Comparison of ENCODE assay signal across 8 mouse cellular contexts in the genomic region with DNA sequence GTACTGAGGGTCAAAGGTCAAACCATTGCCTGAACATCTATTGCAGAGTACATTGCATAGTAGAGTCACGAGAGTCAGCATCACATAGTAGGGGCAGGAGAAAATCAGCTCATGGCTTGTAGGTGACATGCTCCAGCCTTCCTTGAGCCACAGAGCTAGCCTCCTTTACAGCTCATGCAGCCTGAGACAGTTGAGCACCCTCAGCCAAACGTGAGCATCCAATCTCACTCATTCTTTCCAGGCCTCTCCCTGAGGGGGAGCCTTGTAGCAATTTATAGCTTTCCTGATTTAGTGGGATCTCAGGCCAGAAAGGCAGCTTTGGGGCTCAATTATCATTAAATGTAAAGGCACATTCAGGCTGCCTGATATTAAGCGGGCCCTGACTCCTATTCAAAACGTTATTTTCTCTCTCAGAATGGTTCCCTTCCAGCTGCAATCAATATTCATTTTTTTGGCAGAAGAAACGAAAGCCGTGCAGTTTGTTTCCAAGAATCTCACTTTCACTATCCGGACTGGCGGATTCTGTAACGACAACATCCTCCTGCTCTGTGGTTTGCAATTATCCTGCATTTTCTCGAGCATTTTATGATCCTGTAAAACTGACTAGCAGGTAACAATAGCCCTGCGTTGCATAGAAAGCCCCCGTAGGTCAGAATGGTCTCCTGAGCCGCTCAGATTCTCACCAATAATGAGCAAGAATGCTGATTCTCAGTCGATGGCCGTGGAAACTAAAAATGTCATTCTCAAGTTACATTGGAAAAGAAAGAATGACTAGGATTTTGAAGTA. TPM values are rescaled to one million over a fixed set of nuclear protein-coding genes. Genes with fewer than 3 reads are reported as not detected.
DNase-seq lines count a peak whose midpoint lies in the region; ATAC-seq and TF ChIP-seq lines count a peak whose summit lies in the region.

No protein-coding gene starts in this region.

- no peak for TF ChIP-seq POLR2A in kidney, adult 2 months (IDR thresholded peaks at IDR 0.05; ENCODE audit: low read depth, low read length)

- TF ChIP-seq EP300 in stomach, postnatal 0 days (optimal IDR thresholded peaks at IDR 0.05), result no peak

- WGBS in embryonic facial prominence, embryonic 11.5 days, result 52% methylated on average over 15 of the region's 15 CpGs
- WGBS in embryonic facial prominence, embryonic 10.5 days, result 70% methylated on average over 15 of the region's 15 CpGs
- 25% methylated on average over 15 of the region's 15 CpGs for WGBS in kidney, embryonic 16.5 days
- WGBS in kidney, adult 2 months, result 27% methylated on average over 15 of the region's 15 CpGs
- WGBS in stomach, postnatal 0 days, result 46% methylated on average over 15 of the region's 15 CpGs

- no peak overlapping the region for H3K4me2 ChIP-seq in embryonic facial prominence, embryonic 11.5 days (ENCODE audit: low read depth, low read length)
- peak overlapping the region; percentile 44 for H3K4me2 ChIP-seq in kidney, embryonic 16.5 days (replicated peaks; ENCODE audit: low read depth, low read length)
- peak overlapping the region; percentile 34 for H3K4me2 ChIP-seq in stomach, postnatal 0 days (replicated peaks; ENCODE audit: low read depth)

- no peaks in the 10 kb centered on the region for H3K36me3 ChIP-seq in embryonic facial prominence, embryonic 11.5 days (replicated peaks; ENCODE audit: control insufficient read depth, insufficient read depth, low read depth, low read length)
- no peaks in the 10 kb centered on the region for H3K36me3 ChIP-seq in embryonic facial prominence, embryonic 10.5 days (replicated peaks)
- no peaks in the 10 kb centered on the region for H3K36me3 ChIP-seq in kidney, embryonic 16.5 days (ENCODE audit: insufficient read depth, low read length)
- H3K36me3 ChIP-seq in kidney, adult 2 months (ENCODE audit: control insufficient read depth, insufficient read depth, low read length), result no peaks in the 10 kb centered on the region
- H3K36me3 ChIP-seq in stomach, postnatal 0 days (ENCODE audit: control insufficient read depth, insufficient read depth, low read length), result no peaks in the 10 kb centered on the region

- peak; percentile 7 for DNase-seq in embryonic facial prominence, embryonic 11.5 days (ENCODE audit: low spot score)
- no peak for DNase-seq in embryonic facial prominence, embryonic 10.5 days (ENCODE audit: low spot score)
- no peak for DNase-seq in kidney, adult 2 months
- peak; percentile 20 for DNase-seq in right cerebral cortex, adult 18-20 months
- DNase-seq in right cerebral cortex, postnatal 14 days, result no peak
- no peak for DNase-seq in stomach, postnatal 0 days (ENCODE audit: low spot score)
- no peak for DNase-seq in urinary bladder, adult 2 months (ENCODE audit: low spot score)

- H3K9me3 ChIP-seq in embryonic facial prominence, embryonic 11.5 days (replicated peaks; ENCODE audit: control insufficient read depth, low read length), result no peaks in the 10 kb centered on the region
- H3K9me3 ChIP-seq in embryonic facial prominence, embryonic 10.5 days, result no peaks in the 10 kb centered on the region
- H3K9me3 ChIP-seq in kidney, embryonic 16.5 days (ENCODE audit: low read length), result no peaks in the 10 kb centered on the region
- no peaks in the 10 kb centered on the region for H3K9me3 ChIP-seq in stomach, postnatal 0 days (ENCODE audit: control insufficient read depth, low read length)

- no peak for ATAC-seq in embryonic facial prominence, embryonic 11.5 days (replicated peaks; ENCODE audit: insufficient number of reproducible peaks, low FRiP score, low TSS enrichment, low read depth)
- ATAC-seq in kidney, embryonic 16.5 days (ENCODE audit: low FRiP score, low TSS enrichment), result peak; percentile 31; the same call in 1 of the 2 replicates
- ATAC-seq in stomach, postnatal 0 days (ENCODE audit: low FRiP score, low TSS enrichment), result no peak

- no peak overlapping the region for H3K9ac ChIP-seq in embryonic facial prominence, embryonic 11.5 days (replicated peaks; ENCODE audit: low read length)
- H3K9ac ChIP-seq in kidney, embryonic 16.5 days (replicated peaks; ENCODE audit: low read length), result no peak overlapping the region
- no peak overlapping the region for H3K9ac ChIP-seq in stomach, postnatal 0 days (ENCODE audit: low read length)

- H3K4me1 ChIP-seq in embryonic facial prominence, embryonic 11.5 days (ENCODE audit: control insufficient read depth, insufficient read depth, low read length), result no peaks in the 10 kb centered on the region
- H3K4me1 ChIP-seq in embryonic facial prominence, embryonic 10.5 days, result peaks cover 5% of the 10 kb centered on the region; the same call in 1 of the 2 replicates
- H3K4me1 ChIP-seq in kidney, embryonic 16.5 days (ENCODE audit: insufficient read depth, low read length), result no peaks in the 10 kb centered on the region
- no peaks in the 10 kb centered on the region for H3K4me1 ChIP-seq in kidney, adult 2 months (ENCODE audit: control insufficient read depth, insufficient read depth, low read length)
- H3K4me1 ChIP-seq in stomach, postnatal 0 days (replicated peaks; ENCODE audit: control insufficient read depth, insufficient read depth), result no peaks in the 10 kb centered on the region

- no peak for TF ChIP-seq CTCF in kidney, adult 2 months (conservative IDR thresholded peaks at IDR 0.05; ENCODE audit: insufficient read depth, insufficient read length, low read depth, low read length)
- no peak for TF ChIP-seq CTCF in stomach, postnatal 0 days (IDR thresholded peaks at IDR 0.05; ENCODE audit: low read depth)

- no peak overlapping the region for H3K27ac ChIP-seq in embryonic facial prominence, embryonic 11.5 days (replicated peaks; ENCODE audit: low read depth, low read length)
- H3K27ac ChIP-seq in embryonic facial prominence, embryonic 10.5 days (replicated peaks), result no peak overlapping the region
- no peak overlapping the region for H3K27ac ChIP-seq in kidney, embryonic 16.5 days (ENCODE audit: low read length)
- H3K27ac ChIP-seq in kidney, adult 2 months (ENCODE audit: insufficient read depth, low read depth, low read length), result no peak overlapping the region
- H3K27ac ChIP-seq in stomach, postnatal 0 days (replicated peaks), result no peak overlapping the region

- H3K4me3 ChIP-seq in embryonic facial prominence, embryonic 11.5 days (ENCODE audit: low read depth, low read length), result no peak overlapping the region
- no peak overlapping the region for H3K4me3 ChIP-seq in embryonic facial prominence, embryonic 10.5 days
- 0 out of 2 replicates have a peak overlapping the region, but pooled peaks have one; percentile 19 for H3K4me3 ChIP-seq in kidney, embryonic 16.5 days (ENCODE audit: low read length)
- no peak overlapping the region for H3K4me3 ChIP-seq in kidney, adult 2 months (ENCODE audit: insufficient read depth, low read depth, low read length)
- no peak overlapping the region for H3K4me3 ChIP-seq in stomach, postnatal 0 days (ENCODE audit: low read depth, low read length)

- H3K27me3 ChIP-seq in embryonic facial prominence, embryonic 11.5 days (ENCODE audit: control insufficient read depth, insufficient read depth, low read length), result no peaks in the 10 kb centered on the region
- no peaks in the 10 kb centered on the region for H3K27me3 ChIP-seq in embryonic facial prominence, embryonic 10.5 days (replicated peaks; ENCODE audit: low read depth, poor library complexity, severe bottlenecking)
- H3K27me3 ChIP-seq in kidney, embryonic 16.5 days (ENCODE audit: insufficient read depth, low read length), result no peaks in the 10 kb centered on the region
- no peaks in the 10 kb centered on the region for H3K27me3 ChIP-seq in kidney, adult 2 months (replicated peaks; ENCODE audit: control insufficient read depth, insufficient read depth, low read length)
- no peaks in the 10 kb centered on the region for H3K27me3 ChIP-seq in stomach, postnatal 0 days (ENCODE audit: control insufficient read depth, insufficient read depth, low read length)

RNA-seq across cellular contexts. Expression of gene Fgf12, which starts 58.6 kb away (rescaled TPM):
- 3.4 and 5.0 TPM in 2 replicates for polyA plus RNA-seq in embryonic facial prominence, embryonic 11.5 days (2014; fragmentation: Nextera tagmentation; extraction: Ambion mirVana)
- 2.3 and 2.5 TPM in 2 replicates for polyA plus RNA-seq in embryonic facial prominence, embryonic 10.5 days (2016; fragmentation: Nextera tagmentation; extraction: Ambion mirVana)
- polyA plus RNA-seq in kidney, embryonic 16.5 days (2015; fragmentation: Nextera tagmentation; extraction: Ambion mirVana), result 2.2 and 2.9 TPM in 2 replicates
- polyA plus RNA-seq in kidney, adult 2 months (2012; rRNA removed), result 0.74 and 0.83 TPM in 2 replicates
- polyA plus RNA-seq in stomach, postnatal 0 days (2015; fragmentation: Nextera tagmentation; extraction: Ambion mirVana), result 0.74 and 0.85 TPM in 2 replicates
- 0.17 and 0.25 TPM in 2 replicates for polyA plus RNA-seq in urinary bladder, adult 2 months (2012; rRNA removed)

Comparison
In these comparisons a context has a peak if more than half of its experiments do, and no peak if none do; other contexts are left out.
1. DNase-seq: peak in embryonic facial prominence, embryonic 11.5 days (single experiment) and right cerebral cortex, adult 18-20 months (single experiment); none in embryonic facial prominence, embryonic 10.5 days (single experiment), kidney, adult 2 months (single experiment), right cerebral cortex, postnatal 14 days (single experiment), stomach, postnatal 0 days (single experiment) and urinary bladder, adult 2 months (single experiment).